Mouse (Mus musculus) c-Kit-positive CD71-positive TER-119-positive erythroid progenitor cells, embryonic 14.5 days (primary cell): Measurements from ENCODE around the gene Olfr938.

Experiments used
- DNase-seq: peaks from one replicate; pipeline ENCODE4 v3.0.0-alpha.2; 2013; ENCODE audit warnings: low spot score

The Olfr938 gene

GRCm38 (mm10) chr9:39078787-39079186 is at the start of gene Olfr938:
Gene Olfr938, minus strand, starts transcription at chr9:39078887.
- no peak for DNase-seq

DNA sequence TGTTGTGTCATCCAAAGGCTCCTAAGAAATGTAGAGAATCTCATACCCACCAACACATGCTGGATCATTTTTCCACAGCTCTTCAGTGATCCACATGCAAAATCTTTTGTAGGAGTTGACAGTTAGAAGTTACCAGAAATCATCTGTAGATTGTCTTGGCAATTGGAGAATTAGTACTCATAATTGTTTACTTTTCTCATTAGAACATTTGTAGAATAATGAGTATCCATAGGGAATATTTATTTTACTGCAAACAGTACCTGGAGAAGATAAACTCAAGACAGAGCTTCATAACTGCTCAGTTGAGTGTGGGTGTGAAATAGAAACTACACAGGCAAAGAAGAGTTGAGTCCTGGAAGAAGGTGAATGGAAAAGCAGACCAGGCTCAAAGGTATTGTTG is 49.1 kb upstream of the Olfr938 start, which contains the start of gene Olfr27:
Gene Olfr27 (plus strand): TSS at position 301 of the 400 bp plus-strand sequence.
- DNase-seq, result no peak

GRCm38 (mm10) chr9:39127326-39127725 is 48.6 kb upstream of the Olfr938 start:
- no peak for DNase-seq

GRCm38 (mm10) chr9:39064851-39065250 is 13.8 kb downstream of the Olfr938 start, which contains the start of gene Olfr937:
Gene Olfr937, minus strand, starts transcription at chr9:39064951.
- no peak for DNase-seq
